Mouse (Mus musculus): ENCODE results near the gene 4430402I18Rik. TPM values are rescaled to one million over a fixed set of nuclear protein-coding genes. Genes with fewer than 3 reads are reported as not detected.

The 4430402I18Rik gene
- polyA plus RNA-seq, 1 experiment from 2014 or later: 11.2 TPM

DNA sequence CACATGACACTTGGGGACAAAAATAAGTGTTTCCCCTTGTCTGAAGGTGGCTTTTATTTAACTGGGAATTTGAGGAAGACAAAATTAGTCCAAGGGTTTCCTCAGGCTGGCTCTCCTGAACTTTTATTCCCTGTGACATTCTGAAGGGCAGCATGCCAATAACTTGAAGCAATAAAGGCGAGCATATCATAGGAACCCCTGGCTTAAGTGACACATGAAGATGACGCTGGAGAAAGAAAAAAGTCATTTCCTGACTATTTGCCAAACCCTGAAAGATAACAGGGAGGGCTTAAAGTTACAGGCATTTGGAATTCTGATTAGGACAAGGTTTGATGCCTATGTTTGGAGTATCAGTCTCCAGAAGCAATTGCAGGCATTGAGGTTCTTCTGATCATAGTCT is 20.3 kb downstream of the 4430402I18Rik start:
- Histone ChIP-seq H3K27me3 (ENCODE audit: control insufficient read depth, insufficient read depth, low read length) (no peaks in the 10 kb centered on the region), H3K9ac (ENCODE audit: low read length) (no peak overlapping the region), H3K4me2 (ENCODE audit: low read depth, low read length) (no peak overlapping the region), H3K9me3 (replicated peaks; ENCODE audit: control insufficient read depth, low read length) (no peaks in the 10 kb centered on the region), H3K36me3 (ENCODE audit: control insufficient read depth, insufficient read depth) (peaks cover 4% of the 10 kb centered on the region), H3K4me1 (ENCODE audit: control insufficient read depth, insufficient read depth, low read length) (peaks cover 12% of the 10 kb centered on the region), H3K27ac (ENCODE audit: low read length) (peak overlapping the region; percentile 85), H3K4me3 (ENCODE audit: low read length) (no peak overlapping the region)
- ATAC-seq (replicated peaks; ENCODE audit: extremely low read depth, insufficient read depth, low FRiP score): no peak
- WGBS: 17% methylated on average over 2 of the region's 2 CpGs

- Histone ChIP-seq H3K4me2 (ENCODE audit: low read depth, low read length) (peak overlapping the region; percentile 30; the same call in 1 of the 2 replicates), H3K27me3 (ENCODE audit: control insufficient read depth, insufficient read depth, low read length) (no peaks in the 10 kb centered on the region), H3K27ac (ENCODE audit: low read length) (peak overlapping the region; percentile 85), H3K36me3 (ENCODE audit: control insufficient read depth, insufficient read depth) (peaks cover 4% of the 10 kb centered on the region), H3K9me3 (replicated peaks; ENCODE audit: control insufficient read depth, low read length) (no peaks in the 10 kb centered on the region), H3K9ac (ENCODE audit: low read length) (no peak overlapping the region), H3K4me1 (ENCODE audit: control insufficient read depth, insufficient read depth, low read length) (peaks cover 12% of the 10 kb centered on the region), H3K4me3 (ENCODE audit: low read length) (no peak overlapping the region)
- peak; percentile 83 for ATAC-seq (replicated peaks; ENCODE audit: extremely low read depth, insufficient read depth, low FRiP score)
- 7% methylated on average over 4 of the region's 4 CpGs for WGBS
Measured at GRCm38 (mm10) chr19:28946782-28947181, 20.8 kb downstream of the 4430402I18Rik start.

DNA sequence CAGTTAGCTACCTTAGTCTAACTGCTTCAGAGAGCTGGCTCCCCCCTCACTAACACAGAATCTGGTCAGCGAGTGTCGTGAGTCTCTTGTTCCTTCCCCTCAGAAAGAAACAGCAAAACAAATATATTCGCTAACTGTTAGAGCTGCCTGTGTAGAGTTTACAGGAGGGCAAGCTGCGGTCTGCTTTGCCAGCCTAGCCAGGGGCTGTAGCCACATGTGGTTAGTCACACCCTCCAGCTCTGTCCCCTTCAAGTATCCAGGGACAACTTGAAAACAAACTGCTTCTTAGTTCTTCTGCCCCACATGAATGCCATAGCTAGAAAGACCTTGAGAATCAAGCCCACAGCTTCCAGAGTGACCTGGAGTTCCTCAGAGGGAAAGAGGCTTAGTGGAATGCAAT is 26.3 kb downstream of the 4430402I18Rik start:
- Histone ChIP-seq H3K27me3 (ENCODE audit: control insufficient read depth, insufficient read depth, low read length) (no peaks in the 10 kb centered on the region), H3K4me3 (ENCODE audit: low read length) (no peak overlapping the region), H3K9me3 (replicated peaks; ENCODE audit: control insufficient read depth, low read length) (no peaks in the 10 kb centered on the region), H3K4me1 (ENCODE audit: control insufficient read depth, insufficient read depth, low read length) (peaks cover 12% of the 10 kb centered on the region), H3K4me2 (ENCODE audit: low read depth, low read length) (no peak overlapping the region), H3K9ac (ENCODE audit: low read length) (no peak overlapping the region), H3K27ac (ENCODE audit: low read length) (peak overlapping the region; percentile 87), H3K36me3 (ENCODE audit: control insufficient read depth, insufficient read depth) (no peaks in the 10 kb centered on the region)
- ATAC-seq (replicated peaks; ENCODE audit: extremely low read depth, insufficient read depth, low FRiP score): no peak
- WGBS: 49% methylated on average over 4 of the region's 4 CpGs

DNA sequence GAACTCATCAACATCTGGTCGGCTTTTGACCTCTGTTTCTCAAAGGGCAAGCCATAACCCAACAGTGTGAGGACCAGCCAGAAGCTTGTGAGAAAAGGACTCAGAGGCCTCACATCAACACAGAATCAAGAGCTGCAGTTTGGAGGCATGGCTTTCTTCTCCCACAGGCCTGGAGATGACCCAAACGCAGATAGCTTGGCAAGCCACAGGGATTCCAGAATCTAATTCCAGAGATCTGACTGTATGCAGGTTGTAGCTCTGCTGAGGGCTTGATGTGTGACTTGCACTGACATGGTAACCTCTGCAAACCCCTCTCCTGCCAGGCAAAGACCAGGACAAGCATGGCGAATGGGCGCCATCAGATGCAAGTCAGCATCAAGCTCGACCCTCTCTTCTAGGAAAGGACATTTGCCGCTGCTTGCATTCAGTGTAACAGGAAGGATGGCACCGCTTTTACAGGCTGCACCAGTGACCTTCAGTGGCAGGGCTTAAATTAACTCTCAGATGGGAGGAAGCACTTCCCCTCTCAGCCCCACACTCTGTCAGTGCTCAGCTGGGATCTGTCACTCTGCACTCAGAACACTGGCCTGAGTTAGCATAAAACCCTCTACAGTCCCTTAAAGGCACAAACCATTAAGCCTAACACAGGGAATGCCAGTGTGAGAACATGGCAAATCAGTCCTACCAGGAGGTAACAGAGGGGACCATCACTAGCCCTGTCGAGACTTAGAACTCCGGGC is 27.3 kb downstream of the 4430402I18Rik start:
- 29% methylated on average over 9 of the region's 9 CpGs for WGBS
- Histone ChIP-seq H3K27ac (ENCODE audit: low read length) (peak overlapping the region; percentile 87), H3K4me2 (ENCODE audit: low read depth, low read length) (no peak overlapping the region), H3K9me3 (replicated peaks; ENCODE audit: control insufficient read depth, low read length) (no peaks in the 10 kb centered on the region), H3K27me3 (ENCODE audit: control insufficient read depth, insufficient read depth, low read length) (no peaks in the 10 kb centered on the region), H3K9ac (ENCODE audit: low read length) (0 out of 2 replicates have a peak overlapping the region, but pooled peaks have one; percentile 4), H3K4me1 (ENCODE audit: control insufficient read depth, insufficient read depth, low read length) (peaks cover 11% of the 10 kb centered on the region), H3K36me3 (ENCODE audit: control insufficient read depth, insufficient read depth) (no peaks in the 10 kb centered on the region), H3K4me3 (ENCODE audit: low read length) (no peak overlapping the region)
- ATAC-seq (replicated peaks; ENCODE audit: extremely low read depth, insufficient read depth, low FRiP score): peak; percentile 92

DNA sequence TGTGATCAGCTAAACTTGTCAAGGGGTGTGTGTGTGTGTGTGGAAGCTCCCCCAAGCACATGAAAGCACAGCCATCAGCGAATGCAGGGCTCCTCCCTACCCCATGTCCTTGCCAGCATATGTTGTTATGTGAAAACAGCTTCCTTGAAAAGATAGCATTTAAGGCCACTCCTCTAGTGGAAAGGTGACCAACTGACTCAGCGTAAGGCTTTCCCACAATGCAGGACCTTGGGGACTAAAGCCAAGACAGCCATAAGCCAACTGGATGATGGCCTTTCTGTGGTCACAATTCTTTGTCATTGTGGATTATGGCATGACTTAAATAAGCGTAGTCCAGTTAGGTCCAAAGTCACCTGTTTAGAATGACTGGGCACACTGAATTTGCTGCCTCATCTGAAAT is 32.7 kb downstream of the 4430402I18Rik start:
- Histone ChIP-seq H3K36me3 (ENCODE audit: control insufficient read depth, insufficient read depth) (no peaks in the 10 kb centered on the region), H3K9ac (ENCODE audit: low read length) (no peak overlapping the region), H3K9me3 (replicated peaks; ENCODE audit: control insufficient read depth, low read length) (no peaks in the 10 kb centered on the region), H3K4me1 (ENCODE audit: control insufficient read depth, insufficient read depth, low read length) (peaks cover 1% of the 10 kb centered on the region; the same call in 1 of the 2 replicates), H3K4me3 (ENCODE audit: low read length) (no peak overlapping the region), H3K27ac (ENCODE audit: low read length) (no peak overlapping the region), H3K4me2 (ENCODE audit: low read depth, low read length) (no peak overlapping the region), H3K27me3 (ENCODE audit: control insufficient read depth, insufficient read depth, low read length) (no peaks in the 10 kb centered on the region)
- 79% methylated on average over 3 of the region's 3 CpGs for WGBS
- ATAC-seq (replicated peaks; ENCODE audit: extremely low read depth, insufficient read depth, low FRiP score): no peak

- H3K4me1 ChIP-seq (ENCODE audit: control insufficient read depth, insufficient read depth, low read length): peaks cover 11% of the 10 kb centered on the region
- H3K27me3 ChIP-seq (ENCODE audit: control insufficient read depth, insufficient read depth, low read length): no peaks in the 10 kb centered on the region
- no peaks in the 10 kb centered on the region for H3K9me3 ChIP-seq (replicated peaks; ENCODE audit: control insufficient read depth, low read length)
- ATAC-seq (replicated peaks; ENCODE audit: extremely low read depth, insufficient read depth, low FRiP score): no peak
- H3K9ac ChIP-seq (ENCODE audit: low read length): no peak overlapping the region
- no peak overlapping the region for H3K4me2 ChIP-seq (ENCODE audit: low read depth, low read length)
- no peak overlapping the region for H3K27ac ChIP-seq (ENCODE audit: low read length)
- no peaks in the 10 kb centered on the region for H3K36me3 ChIP-seq (ENCODE audit: control insufficient read depth, insufficient read depth)
- no peak overlapping the region for H3K4me3 ChIP-seq (ENCODE audit: low read length)
Measured at GRCm38 (mm10) chr19:28929034-28929433, 38.6 kb downstream of the 4430402I18Rik start.

DNA sequence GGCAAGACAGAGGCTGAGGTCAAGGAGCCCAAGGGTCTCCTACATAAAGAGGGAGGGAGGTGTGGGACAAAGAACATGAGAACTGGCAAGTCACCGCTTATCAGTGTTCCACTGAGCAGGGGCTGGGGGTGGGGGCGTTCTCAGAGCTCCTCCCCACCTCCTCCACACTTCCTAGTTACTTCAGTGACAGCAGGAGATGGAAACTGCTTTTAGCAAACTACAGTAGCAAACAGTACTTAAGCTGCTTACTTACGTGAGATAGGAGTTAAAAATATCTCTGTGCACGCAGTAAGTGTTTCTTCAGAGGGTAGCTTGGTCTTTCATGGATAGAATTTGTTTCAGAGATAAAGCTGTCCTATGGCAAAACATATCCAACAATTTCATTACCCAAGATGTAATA is 40.2 kb downstream of the 4430402I18Rik start:
- Histone ChIP-seq H3K4me3 (ENCODE audit: low read length) (no peak overlapping the region), H3K4me2 (ENCODE audit: low read depth, low read length) (no peak overlapping the region), H3K9me3 (replicated peaks; ENCODE audit: control insufficient read depth, low read length) (no peaks in the 10 kb centered on the region), H3K36me3 (ENCODE audit: control insufficient read depth, insufficient read depth) (no peaks in the 10 kb centered on the region), H3K9ac (ENCODE audit: low read length) (no peak overlapping the region), H3K27me3 (ENCODE audit: control insufficient read depth, insufficient read depth, low read length) (no peaks in the 10 kb centered on the region), H3K4me1 (ENCODE audit: control insufficient read depth, insufficient read depth, low read length) (peaks cover 11% of the 10 kb centered on the region), H3K27ac (ENCODE audit: low read length) (peak overlapping the region; percentile 67)
- no peak for ATAC-seq (replicated peaks; ENCODE audit: extremely low read depth, insufficient read depth, low FRiP score)
- 17% methylated on average over 4 of the region's 4 CpGs for WGBS

GRCm38 (mm10) chr19:28926366-28926765 is 41.2 kb downstream of the 4430402I18Rik start:
- no peak for ATAC-seq (replicated peaks; ENCODE audit: extremely low read depth, insufficient read depth, low FRiP score)

DNA sequence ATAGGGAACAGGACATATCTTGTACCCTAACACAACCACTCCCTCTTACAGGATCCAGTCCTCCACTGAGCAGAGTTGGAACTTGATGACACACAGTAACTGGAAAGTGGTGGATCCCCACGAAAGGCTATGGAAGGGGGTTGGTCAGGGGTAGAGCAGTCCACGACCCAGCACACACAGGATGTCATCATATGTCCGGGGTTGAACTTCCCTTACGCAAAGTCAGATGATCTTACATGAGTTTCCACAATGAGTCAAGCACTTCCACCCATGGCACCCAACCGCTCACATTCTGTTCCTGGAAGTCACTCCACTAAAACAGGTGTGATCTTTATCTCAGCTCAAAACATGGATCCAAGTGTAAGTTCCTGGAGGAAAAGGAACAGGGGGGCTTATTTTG is 49.8 kb downstream of the 4430402I18Rik start:
- Histone ChIP-seq H3K4me3 (ENCODE audit: low read length) (no peak overlapping the region), H3K27ac (ENCODE audit: low read length) (no peak overlapping the region), H3K9ac (ENCODE audit: low read length) (no peak overlapping the region), H3K27me3 (ENCODE audit: control insufficient read depth, insufficient read depth, low read length) (no peaks in the 10 kb centered on the region), H3K9me3 (replicated peaks; ENCODE audit: control insufficient read depth, low read length) (no peaks in the 10 kb centered on the region), H3K4me1 (ENCODE audit: control insufficient read depth, insufficient read depth, low read length) (no peaks in the 10 kb centered on the region; the same call in 1 of the 2 replicates), H3K36me3 (ENCODE audit: control insufficient read depth, insufficient read depth) (no peaks in the 10 kb centered on the region), H3K4me2 (ENCODE audit: low read depth, low read length) (no peak overlapping the region)
- no peak for ATAC-seq (replicated peaks; ENCODE audit: extremely low read depth, insufficient read depth, low FRiP score)
- WGBS: 80% methylated on average over 5 of the region's 5 CpGs

More at GRCm38 (mm10) chr19:28926366-28926765, 41.2 kb downstream of the 4430402I18Rik start:
- WGBS: 91% methylated on average over 5 of the region's 5 CpGs
- Histone ChIP-seq H3K27ac (ENCODE audit: low read length) (no peak overlapping the region), H3K4me3 (ENCODE audit: low read length) (no peak overlapping the region), H3K9ac (ENCODE audit: low read length) (no peak overlapping the region), H3K9me3 (replicated peaks; ENCODE audit: control insufficient read depth, low read length) (no peaks in the 10 kb centered on the region), H3K27me3 (ENCODE audit: control insufficient read depth, insufficient read depth, low read length) (no peaks in the 10 kb centered on the region), H3K36me3 (ENCODE audit: control insufficient read depth, insufficient read depth) (no peaks in the 10 kb centered on the region), H3K4me2 (ENCODE audit: low read depth, low read length) (no peak overlapping the region), H3K4me1 (ENCODE audit: control insufficient read depth, insufficient read depth, low read length) (peaks cover 11% of the 10 kb centered on the region)
